Mouse (Mus musculus): Measurements from ENCODE around the gene Olfr1387.
"Not testable (repeated sequence)": the region's sequence is repeated elsewhere in the genome, so short reads cannot be mapped to it uniquely, and the experiment has no call there.

Gene Olfr1387

GRCm38 (mm10) chr11:49455043-49455442 is at the start of gene Olfr1387:
Olfr1387 (plus strand) TSS chr11:49455343.
- DNase-seq, result no peak

- DNase-seq, result no peak
These were observed 48.4 kb upstream of the Olfr1387 start for GRCm38 (mm10) chr11:49406784-49407183.

GRCm38 (mm10) chr11:49410540-49410939 is 44.6 kb upstream of the Olfr1387 start:
- peak; percentile 59 for DNase-seq

GRCm38 (mm10) chr11:49422767-49423166 is 32.4 kb upstream of the Olfr1387 start, which contains the start of gene Olfr1389:
Olfr1389 (plus strand) TSS chr11:49423067.
- DNase-seq, result no peak

GRCm38 (mm10) chr11:49425257-49425927 is 29.8 kb upstream of the Olfr1387 start:
- no peak for DNase-seq

DNA sequence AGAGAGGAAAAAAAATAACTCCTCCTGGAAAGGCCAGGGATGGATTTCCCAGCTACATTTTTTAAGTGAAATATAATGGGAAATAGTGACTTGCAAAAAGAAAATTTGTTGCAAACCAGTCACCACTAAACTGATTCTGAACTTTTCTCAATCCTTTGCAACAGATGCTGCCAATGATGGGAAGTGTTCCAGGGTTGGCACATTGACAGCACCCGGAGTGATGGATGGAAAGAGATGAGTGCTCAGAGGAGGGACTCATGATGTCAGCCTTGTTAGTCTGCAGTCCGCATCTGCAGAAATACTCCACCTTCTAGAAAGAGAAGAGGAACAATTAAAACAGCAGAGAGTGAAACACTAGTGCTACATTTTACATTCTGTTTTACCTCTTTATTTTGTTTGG is 25.5 kb upstream of the Olfr1387 start:
- no peak for DNase-seq

GRCm38 (mm10) chr11:49436411-49436810 is 18.7 kb upstream of the Olfr1387 start, which contains the start of gene Olfr1388:
Olfr1388 (plus strand) TSS chr11:49436624.
- DNase-seq, result no peak

DNA sequence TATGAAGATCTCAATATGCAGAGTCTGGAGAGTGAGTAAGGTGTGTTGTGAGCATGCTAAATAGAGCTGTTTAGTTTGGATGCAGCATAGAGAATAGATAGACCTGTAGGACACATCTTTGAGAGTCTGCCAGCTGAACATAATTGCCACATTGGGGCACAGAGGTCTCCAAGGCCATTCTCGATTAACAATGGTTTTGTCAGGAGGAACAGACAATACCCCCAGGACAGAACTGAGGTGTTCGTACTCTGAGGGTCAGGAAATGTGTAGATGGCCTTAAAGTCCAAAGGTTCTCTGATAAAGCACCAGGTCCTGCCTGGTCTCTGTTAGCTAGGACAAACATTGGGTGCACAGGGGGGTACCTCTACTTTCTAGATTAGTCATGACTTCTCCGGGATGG is 9.6 kb downstream of the Olfr1387 start, which contains the start of gene Olfr1386:
TSS of gene Olfr1386 (plus strand) at position 301 of the 400 bp plus-strand sequence.
- DNase-seq, result not testable (repeated sequence)

GRCm38 (mm10) chr11:49485973-49486372 is 30.8 kb downstream of the Olfr1387 start:
- peak; percentile 9 for DNase-seq

DNA sequence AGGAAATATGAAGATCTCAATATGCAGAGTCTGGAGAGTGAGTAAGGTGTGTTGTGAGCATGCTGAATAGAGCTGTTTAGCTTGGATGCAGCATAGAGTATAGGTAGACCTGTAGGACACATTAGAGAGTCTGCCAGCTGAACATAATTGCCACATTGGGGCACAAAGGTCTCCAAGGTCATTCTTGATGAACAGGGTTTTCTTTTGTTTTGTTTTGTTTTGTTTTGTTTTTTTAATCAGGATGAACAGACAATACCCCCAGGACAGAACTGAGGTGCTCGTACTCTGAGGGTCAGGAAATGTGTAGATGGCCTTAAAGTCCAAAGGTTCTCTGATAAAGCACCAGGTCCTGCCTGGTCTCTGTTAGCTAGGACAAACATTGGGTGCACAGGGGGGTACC is 33.6 kb downstream of the Olfr1387 start, which contains the start of gene Olfr1385:
TSS of gene Olfr1385 (plus strand) at position 301 of the 400 bp plus-strand sequence.
- not testable (repeated sequence) for DNase-seq
